Mouse (Mus musculus) stomach, postnatal 0 days (tissue): ENCODE results near the gene Ogdh. TPM values are rescaled to one million over a fixed set of nuclear protein-coding genes. Genes with fewer than 3 reads are reported as not detected.
"Not testable (repeated sequence)": the region's sequence is repeated elsewhere in the genome, so short reads cannot be mapped to it uniquely, and the experiment has no call there.

ENCODE experiments used
- ATAC-seq: fragments of 200-750 bp; cut with Nextera tagmentation; 2 replicates; pipeline ENCODE4 v1.8.0; 2017; ENCODE audit not compliant: low FRiP score, low TSS enrichment
- DNase-seq: peaks from one replicate; pipeline ENCODE4 v3.0.0-alpha.2; 2016; ENCODE audit warnings: low spot score
- H3K27ac ChIP-seq: fragments of 300-500 bp; sonication (generic); replicated peaks from 2 replicates; pipeline ENCODE4 v1.5.1; 2014; ENCODE audit warnings: mild to moderate bottlenecking, control low read depth
- H3K27me3 ChIP-seq: fragments of 300-500 bp; sonication (generic); 2 replicates; pipeline ENCODE4 v1.6.1; 2014; ENCODE audit warnings: low read length; ENCODE audit not compliant: control insufficient read depth, insufficient read depth
- H3K36me3 ChIP-seq: fragments of 300-500 bp; sonication (generic); 2 replicates; pipeline ENCODE4 v1.6.1; 2014; ENCODE audit warnings: low read length, mixed read lengths; ENCODE audit not compliant: control insufficient read depth, insufficient read depth
- H3K4me1 ChIP-seq: fragments of 300-500 bp; sonication (generic); replicated peaks from 2 replicates; pipeline ENCODE4 v1.6.1; 2014; ENCODE audit warnings: antibody characterized with exemption; ENCODE audit not compliant: control insufficient read depth, insufficient read depth
- H3K4me2 ChIP-seq: fragments of 300-500 bp; sonication (generic); replicated peaks from 2 replicates; pipeline ENCODE4 v1.6.1; 2014; ENCODE audit warnings: low read depth, mild to moderate bottlenecking, control low read depth, moderate library complexity
- H3K4me3 ChIP-seq: fragments of 300-500 bp; sonication (generic); 2 replicates; pipeline ENCODE4 v1.5.1; 2014; ENCODE audit warnings: low read depth, low read length, control low read depth
- H3K9ac ChIP-seq: fragments of 300-500 bp; sonication (generic); 2 replicates; pipeline ENCODE4 v1.6.1; 2014; ENCODE audit warnings: mild to moderate bottlenecking, low read length, control low read depth, mixed read lengths
- H3K9me3 ChIP-seq: fragments of 300-500 bp; sonication (generic); 2 replicates; pipeline ENCODE4 v1.6.1; 2016; ENCODE audit warnings: low read length; ENCODE audit not compliant: control insufficient read depth
- CTCF ChIP-seq: IDR thresholded peaks from 2 replicates; pipeline ENCODE4 v1.5.1; 2016; ENCODE audit warnings: antibody characterized with exemption, low read depth, mild to moderate bottlenecking, moderate library complexity
- EP300 ChIP-seq: optimal IDR thresholded peaks from 2 replicates; pipeline ENCODE3; 2016; ENCODE audit warnings: antibody characterized with exemption
- WGBS: fragments of 180-500 bp; shearing (Covaris S2); extraction: QIAGEN DNeasy Blood & Tissue Kit; methylation state at CpG from one replicate; pipeline ENCODE4 v1.1.7; 2014; 5-methylcytosine and 5-hydroxymethylcytosine counted together
- polyA plus RNA-seq: library from polyadenylated mRNA; unstranded; fragments of >200 nt; fragmentation: Nextera tagmentation; extraction: Ambion mirVana; gene quantifications from 2 replicates; pipeline ENCODE4 v1.2.1, GENCODE M21; 2015

Gene Ogdh
- polyA plus RNA-seq, 1 experiment from 2014 or later = 82.3 TPM

DNA sequence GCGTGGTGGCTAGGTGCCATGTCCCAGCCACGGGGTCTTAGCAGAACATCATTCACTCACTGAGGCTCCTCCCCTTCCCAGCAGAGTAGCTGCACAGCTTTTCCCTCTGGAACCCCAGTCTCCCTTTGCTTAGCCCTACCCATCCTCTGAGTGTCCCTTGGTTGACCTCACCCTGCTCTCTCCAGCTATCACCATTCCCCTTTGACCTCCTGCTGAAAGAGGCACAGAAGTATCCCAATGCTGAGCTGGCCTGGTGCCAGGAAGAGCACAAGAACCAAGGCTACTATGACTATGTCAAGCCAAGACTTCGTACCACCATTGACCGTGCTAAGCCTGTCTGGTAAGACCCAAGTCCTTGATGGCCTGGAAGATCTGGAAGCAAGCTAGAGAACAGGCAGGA lies 63.7 kb downstream of the Ogdh start:
- TF ChIP-seq EP300 (no peak), CTCF (no peak)
- Histone ChIP-seq H3K9me3 (no peaks in the 10 kb centered on the region), H3K27ac (no peak overlapping the region), H3K4me1 (no peaks in the 10 kb centered on the region), H3K27me3 (no peaks in the 10 kb centered on the region), H3K4me2 (no peak overlapping the region), H3K4me3 (no peak overlapping the region), H3K36me3 (peaks cover 37% of the 10 kb centered on the region), H3K9ac (no peak overlapping the region)
- ATAC-seq (peak; percentile 41; the same call in 1 of the 2 replicates), DNase-seq (no peak)
- 81% methylated on average over 4 of the region's 4 CpGs for WGBS

DNA sequence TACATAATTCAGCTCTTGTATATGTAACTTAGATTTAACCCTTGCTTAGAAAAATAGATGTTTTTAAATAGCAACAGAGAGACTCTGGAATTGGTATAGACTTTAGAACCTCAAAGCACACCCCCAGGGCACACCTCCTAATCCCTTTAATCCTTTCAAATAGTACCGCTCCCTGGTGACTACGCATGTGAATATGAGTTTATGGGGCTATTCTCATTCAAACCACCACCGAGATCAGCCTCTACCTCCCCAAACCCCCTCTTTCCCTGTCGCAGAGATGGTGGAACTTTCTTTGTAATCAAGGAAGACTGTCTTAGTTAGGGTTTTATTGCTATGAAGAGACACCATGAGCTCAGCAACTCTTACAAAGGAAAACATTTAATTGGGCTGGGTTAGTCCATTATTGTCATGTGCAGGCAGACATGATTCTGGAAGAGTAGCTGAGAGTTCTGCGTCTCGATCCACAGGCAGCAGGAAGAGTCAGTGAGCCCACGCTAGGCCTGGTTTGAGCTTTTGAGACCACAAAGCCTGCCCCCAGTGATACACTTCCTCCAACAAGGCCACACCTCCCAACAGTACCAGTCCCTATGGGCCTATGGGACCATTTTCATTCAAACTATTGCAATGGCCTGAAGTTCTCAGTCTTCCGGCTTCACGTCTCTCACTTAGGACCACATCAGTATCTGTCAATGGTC lies 73.3 kb downstream of the Ogdh start:
- no peak overlapping the region for H3K4me3 ChIP-seq
- TF ChIP-seq CTCF (no peak), EP300 (no peak)
- ATAC-seq (no peak), DNase-seq (no peak)
- 90% methylated on average over 9 of the region's 9 CpGs for WGBS
- no peak overlapping the region for H3K4me2 ChIP-seq
- no peak overlapping the region for H3K27ac ChIP-seq
- no peaks in the 10 kb centered on the region for H3K4me1 ChIP-seq
- no peaks in the 10 kb centered on the region for H3K27me3 ChIP-seq
- no peaks in the 10 kb centered on the region for H3K9me3 ChIP-seq
- H3K36me3 ChIP-seq = no peaks in the 10 kb centered on the region
- no peak overlapping the region for H3K9ac ChIP-seq

DNA sequence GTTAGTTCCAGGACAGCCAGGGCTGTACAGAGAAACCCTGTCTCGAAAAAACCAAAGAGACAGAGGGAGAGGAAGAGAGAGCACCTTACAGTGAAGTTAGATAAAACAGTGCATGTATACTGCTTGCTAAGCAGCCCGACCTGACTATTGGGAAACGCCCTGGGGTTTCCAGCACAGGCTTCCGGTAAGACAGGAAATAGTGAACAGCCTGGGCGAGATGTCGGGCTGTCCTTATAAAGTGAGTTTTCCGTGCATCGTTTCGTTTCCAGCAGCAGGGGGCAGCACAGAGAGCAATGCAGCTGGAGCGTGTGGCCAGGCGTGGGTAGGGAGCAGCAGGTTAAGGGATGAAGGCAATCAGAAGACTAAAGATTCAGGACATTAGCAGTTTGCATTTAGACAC lies 74.5 kb downstream of the Ogdh start:
- H3K27me3 ChIP-seq = no peaks in the 10 kb centered on the region
- no peak overlapping the region for H3K4me2 ChIP-seq
- H3K27ac ChIP-seq = no peak overlapping the region
- H3K4me1 ChIP-seq = no peaks in the 10 kb centered on the region
- WGBS = 18% methylated on average over 11 of the region's 11 CpGs
- ATAC-seq = peak; percentile 92
- no peak overlapping the region for H3K9ac ChIP-seq
- DNase-seq = peak; percentile 83
- H3K9me3 ChIP-seq = no peaks in the 10 kb centered on the region
- H3K4me3 ChIP-seq = no peak overlapping the region
- H3K36me3 ChIP-seq = no peaks in the 10 kb centered on the region
- TF ChIP-seq EP300 = no peak
- TF ChIP-seq CTCF = peak; percentile 95

DNA sequence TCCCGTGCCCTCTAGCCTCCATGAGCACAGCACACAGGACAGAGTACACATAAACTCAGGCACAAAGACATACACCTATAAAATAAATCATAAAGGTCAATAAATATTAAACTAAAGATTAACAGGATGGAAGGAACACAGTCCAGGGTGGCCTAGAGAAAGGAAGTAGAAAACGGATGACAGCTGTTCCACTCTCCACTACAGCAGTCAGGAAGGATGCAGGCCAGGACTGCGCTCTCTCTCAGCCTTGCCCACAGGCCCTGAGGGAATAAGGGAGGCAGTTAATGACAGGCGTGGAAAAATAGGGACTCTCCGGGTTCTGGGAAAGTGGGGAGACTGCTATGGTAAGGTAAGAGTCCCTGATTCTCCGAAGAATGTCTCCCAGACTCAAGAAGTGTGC lies 75.0 kb downstream of the Ogdh start:
- Histone ChIP-seq H3K9me3 (no peaks in the 10 kb centered on the region), H3K9ac (no peak overlapping the region), H3K4me1 (no peaks in the 10 kb centered on the region), H3K27me3 (no peaks in the 10 kb centered on the region), H3K36me3 (no peaks in the 10 kb centered on the region), H3K27ac (0 out of 2 replicates have a peak overlapping the region, but pooled peaks have one; percentile 45), H3K4me3 (no peak overlapping the region), H3K4me2 (no peak overlapping the region)
- 50% methylated on average over 6 of the region's 6 CpGs for WGBS
- ATAC-seq (peak; percentile 62), DNase-seq (no peak)
- TF ChIP-seq CTCF = no peak
- TF ChIP-seq EP300 = no peak

DNA sequence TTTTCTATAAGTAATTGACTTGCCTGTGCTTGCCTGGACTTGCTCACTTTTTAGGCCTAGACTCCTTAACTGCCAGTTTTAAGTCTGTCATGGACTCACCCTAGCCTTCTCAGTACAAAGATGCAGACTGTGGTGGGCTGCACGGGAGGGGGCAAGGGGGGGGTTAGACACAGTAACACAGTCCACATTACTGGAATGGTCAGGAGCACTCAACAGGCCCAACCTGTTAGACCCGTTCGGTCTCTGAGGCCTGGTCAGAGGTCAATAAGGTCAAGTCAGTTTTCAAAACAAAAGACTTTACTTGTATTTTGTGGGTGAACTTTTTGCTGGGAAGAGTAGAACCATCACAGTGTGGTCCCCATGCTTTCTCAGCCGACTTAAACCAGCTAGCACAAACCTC lies 75.7 kb downstream of the Ogdh start:
- Histone ChIP-seq H3K36me3 (no peaks in the 10 kb centered on the region), H3K4me1 (no peaks in the 10 kb centered on the region), H3K27me3 (no peaks in the 10 kb centered on the region), H3K4me2 (no peak overlapping the region), H3K9me3 (no peaks in the 10 kb centered on the region), H3K9ac (no peak overlapping the region), H3K27ac (no peak overlapping the region), H3K4me3 (no peak overlapping the region)
- WGBS = 49% methylated on average over 4 of the region's 4 CpGs
- no peak for ATAC-seq
- TF ChIP-seq EP300 (no peak), CTCF (no peak)
- no peak for DNase-seq

GRCm38 (mm10) chr11:6367986-6368385 lies 76.6 kb downstream of the Ogdh start:
- H3K27me3 ChIP-seq, DNase-seq, H3K9ac ChIP-seq, H3K27ac ChIP-seq, H3K4me1 ChIP-seq, H3K36me3 ChIP-seq, H3K4me3 ChIP-seq, H3K9me3 ChIP-seq, ATAC-seq, H3K4me2 ChIP-seq: not testable (repeated sequence)
- WGBS = 77% methylated on average over 5 of the region's 5 CpGs
